Mouse (Mus musculus): Measurements from ENCODE around the gene Mid1. TPM values are rescaled to one million over a fixed set of nuclear protein-coding genes. Genes with fewer than 3 reads are reported as not detected.

Gene Mid1
- polyA plus RNA-seq, 1 experiment from 2014 or later = 7.3 TPM

GRCm38 (mm10) chrX:169811783-169812182, 126.8 kb downstream of the Mid1 start:
- Histone ChIP-seq H3K4me3 (replicated peaks) (no peak overlapping the region), H3K27me3 (peaks cover 9% of the 10 kb centered on the region; the same call in 1 of the 2 replicates), H3K4me1 (replicated peaks) (no peaks in the 10 kb centered on the region), H3K9ac (replicated peaks) (no peak overlapping the region), H3K36me3 (no peaks in the 10 kb centered on the region), H3K4me2 (no peak overlapping the region), H3K9me3 (no peaks in the 10 kb centered on the region), H3K27ac (no peak overlapping the region)
- WGBS = 92% methylated on average over 2 of the region's 2 CpGs
- ATAC-seq (ENCODE audit: insufficient number of reproducible peaks, insufficient read depth, low FRiP score, low TSS enrichment, low read depth) = no peak

- 50% methylated on average over 1 of the region's 1 CpGs for WGBS
- Histone ChIP-seq H3K4me1 (replicated peaks) (no peaks in the 10 kb centered on the region), H3K4me2 (no peak overlapping the region), H3K4me3 (replicated peaks) (no peak overlapping the region), H3K9me3 (no peaks in the 10 kb centered on the region), H3K27ac (no peak overlapping the region), H3K27me3 (peaks cover 9% of the 10 kb centered on the region; the same call in 1 of the 2 replicates), H3K9ac (replicated peaks) (no peak overlapping the region), H3K36me3 (no peaks in the 10 kb centered on the region)
- ATAC-seq (ENCODE audit: insufficient number of reproducible peaks, insufficient read depth, low FRiP score, low TSS enrichment, low read depth) = no peak
Measured at GRCm38 (mm10) chrX:169813673-169814072, 128.7 kb downstream of the Mid1 start.

DNA sequence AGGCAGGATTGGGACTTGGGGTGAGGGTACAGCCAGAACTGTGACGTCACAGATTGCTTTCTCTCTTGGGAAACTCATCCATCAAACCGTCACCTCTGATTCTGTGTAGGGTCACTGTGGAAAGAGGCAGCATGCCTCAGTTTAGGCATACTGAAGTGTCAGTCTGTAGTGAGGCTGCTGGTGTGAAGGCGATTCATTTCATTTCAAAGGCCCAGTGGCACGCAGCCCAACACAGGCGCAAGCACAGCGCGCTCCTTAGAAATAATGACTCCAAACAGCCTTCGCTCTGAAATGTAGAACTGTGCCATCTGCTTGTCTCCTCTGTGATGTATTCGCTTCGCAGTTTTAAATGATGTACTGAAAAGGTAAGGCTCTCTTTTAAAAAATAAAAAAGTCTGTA, 141.9 kb downstream of the Mid1 start:
- Histone ChIP-seq H3K27ac (no peak overlapping the region), H3K4me2 (no peak overlapping the region), H3K27me3 (peaks cover 15% of the 10 kb centered on the region; the same call in 1 of the 2 replicates), H3K4me3 (replicated peaks) (no peak overlapping the region), H3K9me3 (no peaks in the 10 kb centered on the region), H3K4me1 (replicated peaks) (no peaks in the 10 kb centered on the region), H3K9ac (replicated peaks) (no peak overlapping the region), H3K36me3 (no peaks in the 10 kb centered on the region)
- ATAC-seq (ENCODE audit: insufficient number of reproducible peaks, insufficient read depth, low FRiP score, low TSS enrichment, low read depth) = no peak
- WGBS = 52% methylated on average over 10 of the region's 10 CpGs

DNA sequence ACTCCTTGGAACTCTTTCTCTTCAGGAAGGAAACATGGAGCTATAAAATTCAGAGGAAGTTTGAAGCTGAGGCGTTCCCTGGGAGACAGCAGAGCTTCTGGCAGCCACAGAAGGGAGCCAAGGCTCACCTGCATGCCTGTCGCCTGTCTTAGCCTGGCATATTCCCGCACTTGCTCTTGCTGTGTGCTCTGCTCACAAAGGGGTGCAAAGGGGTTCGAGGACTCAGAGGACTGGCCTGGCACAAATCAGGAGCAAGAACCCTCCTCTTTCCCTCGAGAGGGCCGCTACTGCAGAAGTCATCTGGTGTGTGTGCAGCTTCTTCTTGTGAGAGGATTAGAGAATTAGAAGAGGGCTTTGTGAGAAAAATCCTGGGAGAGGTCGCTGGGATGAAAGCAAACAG, 142.7 kb downstream of the Mid1 start:
- Histone ChIP-seq H3K9ac (replicated peaks) (no peak overlapping the region), H3K4me2 (no peak overlapping the region), H3K4me3 (replicated peaks) (no peak overlapping the region), H3K36me3 (no peaks in the 10 kb centered on the region), H3K4me1 (replicated peaks) (no peaks in the 10 kb centered on the region), H3K9me3 (no peaks in the 10 kb centered on the region), H3K27me3 (peaks cover 15% of the 10 kb centered on the region; the same call in 1 of the 2 replicates), H3K27ac (no peak overlapping the region)
- 18% methylated on average over 7 of the region's 7 CpGs for WGBS
- no peak for ATAC-seq (ENCODE audit: insufficient number of reproducible peaks, insufficient read depth, low FRiP score, low TSS enrichment, low read depth)

- H3K9me3 ChIP-seq = no peaks in the 10 kb centered on the region
- ATAC-seq (ENCODE audit: insufficient number of reproducible peaks, insufficient read depth, low FRiP score, low TSS enrichment, low read depth) = no peak
- H3K27me3 ChIP-seq = peaks cover 15% of the 10 kb centered on the region; the same call in 1 of the 2 replicates
- H3K4me1 ChIP-seq (replicated peaks) = no peaks in the 10 kb centered on the region
- no peaks in the 10 kb centered on the region for H3K36me3 ChIP-seq
- WGBS = 36% methylated on average over 5 of the region's 5 CpGs
- H3K4me2 ChIP-seq = no peak overlapping the region
- no peak overlapping the region for H3K4me3 ChIP-seq (replicated peaks)
- H3K27ac ChIP-seq = no peak overlapping the region
- no peak overlapping the region for H3K9ac ChIP-seq (replicated peaks)
Measured at GRCm38 (mm10) chrX:169828136-169828535, 143.1 kb downstream of the Mid1 start.

DNA sequence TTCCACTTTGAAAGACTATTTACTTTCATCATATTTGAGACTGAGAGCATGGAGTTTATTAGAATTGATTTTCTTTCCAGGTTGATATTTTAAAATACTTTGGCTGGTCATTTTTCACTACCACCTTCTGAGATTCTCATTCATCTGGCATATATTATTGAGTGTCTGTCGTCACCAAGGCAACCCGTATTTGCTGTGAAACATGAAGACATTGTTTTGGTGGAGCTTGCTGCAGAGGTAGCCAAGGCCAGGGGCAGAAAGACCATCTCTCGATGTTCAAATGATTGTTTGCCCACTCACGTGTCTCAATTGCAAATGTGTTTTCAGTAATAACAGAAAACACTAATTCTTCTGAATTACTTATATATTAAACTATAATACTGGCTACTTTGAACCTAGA, 145.1 kb downstream of the Mid1 start:
- Histone ChIP-seq H3K9ac (replicated peaks) (no peak overlapping the region), H3K27me3 (peaks cover 15% of the 10 kb centered on the region; the same call in 1 of the 2 replicates), H3K36me3 (no peaks in the 10 kb centered on the region), H3K9me3 (no peaks in the 10 kb centered on the region), H3K4me1 (replicated peaks) (no peaks in the 10 kb centered on the region), H3K4me2 (no peak overlapping the region), H3K4me3 (replicated peaks) (no peak overlapping the region), H3K27ac (no peak overlapping the region)
- no peak for ATAC-seq (ENCODE audit: insufficient number of reproducible peaks, insufficient read depth, low FRiP score, low TSS enrichment, low read depth)
- 64% methylated on average over 4 of the region's 4 CpGs for WGBS

DNA sequence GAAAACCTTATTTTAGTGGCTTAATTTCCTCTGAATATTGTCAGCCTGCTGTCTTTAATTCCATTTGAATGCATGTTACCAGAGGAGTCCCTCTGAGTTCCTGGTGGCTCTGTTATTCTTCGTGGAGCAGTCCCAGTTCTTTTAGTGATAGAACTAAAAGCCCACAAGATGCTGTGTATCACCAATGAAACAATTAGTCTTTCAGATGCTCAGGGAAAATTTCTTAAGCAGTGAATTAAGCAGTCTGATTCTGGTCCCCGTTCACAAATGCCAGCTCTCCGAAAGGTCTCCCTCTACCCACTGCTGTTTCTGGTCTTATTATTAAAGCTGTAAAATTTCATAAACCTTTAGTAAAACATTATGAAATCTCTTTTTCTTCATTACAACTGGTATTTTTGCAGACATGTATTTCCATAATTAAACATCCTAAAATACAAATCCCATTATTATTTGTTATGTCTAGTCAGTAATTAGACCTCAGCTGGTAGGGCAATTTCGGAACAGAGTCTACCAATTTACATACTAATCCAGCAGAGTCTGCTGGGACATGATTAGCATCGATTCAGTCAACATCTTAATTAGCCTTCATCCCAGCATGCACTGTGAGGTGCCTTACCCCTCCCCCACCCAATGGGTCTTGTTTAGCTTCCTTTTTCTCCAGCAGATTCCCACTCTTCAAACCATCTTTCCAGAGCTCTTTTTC, 153.1 kb downstream of the Mid1 start:
- WGBS = 68% methylated on average over 5 of the region's 5 CpGs
- Histone ChIP-seq H3K9me3 (no peaks in the 10 kb centered on the region), H3K27me3 (no peaks in the 10 kb centered on the region), H3K27ac (no peak overlapping the region), H3K4me1 (replicated peaks) (no peaks in the 10 kb centered on the region), H3K4me2 (no peak overlapping the region), H3K36me3 (no peaks in the 10 kb centered on the region), H3K9ac (replicated peaks) (no peak overlapping the region), H3K4me3 (replicated peaks) (no peak overlapping the region)
- no peak for ATAC-seq (ENCODE audit: insufficient number of reproducible peaks, insufficient read depth, low FRiP score, low TSS enrichment, low read depth)

DNA sequence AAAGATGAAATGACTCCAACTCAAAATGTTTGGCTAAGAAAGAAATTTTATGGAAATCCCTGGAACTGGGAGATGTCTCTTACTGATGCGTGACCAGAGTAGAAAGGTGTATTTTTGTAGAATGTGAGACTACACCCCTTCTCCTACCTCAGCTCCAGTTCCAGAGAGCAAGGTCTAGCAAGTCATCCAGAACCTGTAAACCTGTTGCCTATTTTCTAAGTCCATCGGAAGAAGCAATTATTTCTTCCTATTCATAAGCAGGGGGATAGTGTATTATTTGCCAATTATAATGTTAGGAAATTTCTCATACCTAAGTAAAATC, 153.6 kb downstream of the Mid1 start:
- Histone ChIP-seq H3K4me1 (replicated peaks) (no peaks in the 10 kb centered on the region), H3K9me3 (no peaks in the 10 kb centered on the region), H3K27ac (no peak overlapping the region), H3K9ac (replicated peaks) (no peak overlapping the region), H3K4me2 (no peak overlapping the region), H3K36me3 (no peaks in the 10 kb centered on the region), H3K4me3 (replicated peaks) (no peak overlapping the region), H3K27me3 (no peaks in the 10 kb centered on the region)
- 83% methylated on average over 2 of the region's 2 CpGs for WGBS
- ATAC-seq (ENCODE audit: insufficient number of reproducible peaks, insufficient read depth, low FRiP score, low TSS enrichment, low read depth) = no peak

DNA sequence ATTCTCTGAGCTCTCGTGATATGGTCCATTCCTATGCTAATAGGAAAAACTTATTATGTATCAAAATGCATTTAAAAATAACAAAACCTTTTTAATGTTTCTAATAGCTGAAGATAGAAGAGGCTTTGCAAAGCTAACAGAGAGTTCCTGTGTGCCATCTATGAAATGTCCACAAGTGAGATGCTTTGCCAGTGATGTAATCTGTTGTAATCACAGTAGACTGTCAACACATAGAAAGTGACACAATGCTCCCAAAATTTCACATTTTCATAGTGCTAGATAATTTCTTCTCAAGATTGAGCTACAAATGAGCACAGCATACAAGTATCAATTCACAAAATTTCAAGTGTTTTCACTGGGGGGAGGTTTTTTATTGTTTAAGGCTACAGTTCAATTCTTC, 158.3 kb downstream of the Mid1 start:
- no peak overlapping the region for H3K27ac ChIP-seq
- no peak overlapping the region for H3K4me3 ChIP-seq (replicated peaks)
- no peak overlapping the region for H3K4me2 ChIP-seq
- WGBS = 72% methylated on average over 1 of the region's 1 CpGs
- peaks cover 15% of the 10 kb centered on the region for H3K27me3 ChIP-seq
- ATAC-seq (ENCODE audit: insufficient number of reproducible peaks, insufficient read depth, low FRiP score, low TSS enrichment, low read depth) = no peak
- H3K9me3 ChIP-seq = no peaks in the 10 kb centered on the region
- no peaks in the 10 kb centered on the region for H3K36me3 ChIP-seq
- H3K9ac ChIP-seq (replicated peaks) = no peak overlapping the region
- no peaks in the 10 kb centered on the region for H3K4me1 ChIP-seq (replicated peaks)

GRCm38 (mm10) chrX:169844150-169844772, 159.3 kb downstream of the Mid1 start:
- Histone ChIP-seq H3K4me2 (no peak overlapping the region), H3K27ac (no peak overlapping the region), H3K9ac (replicated peaks) (no peak overlapping the region), H3K36me3 (no peaks in the 10 kb centered on the region), H3K4me1 (replicated peaks) (no peaks in the 10 kb centered on the region), H3K4me3 (replicated peaks) (no peak overlapping the region), H3K9me3 (no peaks in the 10 kb centered on the region), H3K27me3 (peaks cover 15% of the 10 kb centered on the region)
- 58% methylated on average over 5 of the region's 5 CpGs for WGBS
- ATAC-seq (ENCODE audit: insufficient number of reproducible peaks, insufficient read depth, low FRiP score, low TSS enrichment, low read depth) = no peak

GRCm38 (mm10) chrX:169846187-169846586, 161.2 kb downstream of the Mid1 start:
- no peak overlapping the region for H3K9ac ChIP-seq (replicated peaks)
- no peak overlapping the region for H3K27ac ChIP-seq
- H3K4me3 ChIP-seq (replicated peaks) = no peak overlapping the region
- ATAC-seq (ENCODE audit: insufficient number of reproducible peaks, insufficient read depth, low FRiP score, low TSS enrichment, low read depth) = no peak
- H3K4me2 ChIP-seq = no peak overlapping the region
- H3K36me3 ChIP-seq = no peaks in the 10 kb centered on the region
- WGBS = 67% methylated on average over 3 of the region's 3 CpGs
- no peaks in the 10 kb centered on the region for H3K4me1 ChIP-seq (replicated peaks)
- H3K9me3 ChIP-seq = no peaks in the 10 kb centered on the region
- peaks cover 19% of the 10 kb centered on the region for H3K27me3 ChIP-seq
